Mouse (Mus musculus): ENCODE measurements at regions not wholly inside any gene's neighbourhood (a gene's known extent, or its start where the extent isn't known, plus 50 kb on each side); places are given as distances from the start of the nearest gene placed in this dataset.

- Histone ChIP-seq H3K4me3 (ENCODE audit: insufficient read depth in 1 of 2, low read depth in 1 of 2, low read length in 2 of 2, poor library complexity in 1 of 2, severe bottlenecking in 1 of 2) (no peak overlapping the region), H3K9ac (ENCODE audit: insufficient read depth, low read depth, low read length, poor library complexity, severe bottlenecking) (no peak overlapping the region), H3K4me1 (ENCODE audit: control insufficient read depth in 2 of 2, insufficient read depth in 2 of 2, low read length in 2 of 2, poor library complexity in 1 of 2) (no peaks in the 10 kb centered on the region), H3K9me3 (ENCODE audit: control insufficient read depth, insufficient read depth, low read depth, low read length) (no peaks in the 10 kb centered on the region), H3K36me3 (ENCODE audit: control insufficient read depth, insufficient read depth, low read length, poor library complexity, severe bottlenecking) (no peaks in the 10 kb centered on the region), H3K27ac (ENCODE audit: insufficient read depth, low read depth, low read length, poor library complexity, severe bottlenecking) (no peak overlapping the region)
- DNase-seq (ENCODE audit: low read depth, low spot score): no peak
- TF ChIP-seq ZC3H11A (IDR thresholded peaks at IDR 0.05; ENCODE audit: borderline replicate concordance, low read depth, low read length) (no peak), ZNF384 (IDR thresholded peaks at IDR 0.05; ENCODE audit: low read depth, low read length) (no peak), CHD2 (IDR thresholded peaks at IDR 0.05; ENCODE audit: low read depth, low read length) (no peak), MAFK (IDR thresholded peaks at IDR 0.05; ENCODE audit: insufficient read depth, low read depth, low read length) (no peak), HCFC1 (IDR thresholded peaks at IDR 0.05; ENCODE audit: borderline replicate concordance, insufficient read depth, low read length) (no peak)
- in situ Hi-C loops (cut with MboI; ENCODE audit: low sequenced_read_pairs in 2 of 2, unreplicated experiment in 2 of 2): no loop called here
These were observed 421.9 kb upstream of the Gm10131 start for GRCm38 (mm10) chr8:34533421-34533820.

GRCm38 (mm10) chr8:34530896-34531679 lies 419.6 kb upstream of the Gm10131 start:
- in situ Hi-C loops (cut with MboI; ENCODE audit: low sequenced_read_pairs in 2 of 2, unreplicated experiment in 2 of 2): no loop called here
- DNase-seq (ENCODE audit: low read depth, low spot score): no peak

GRCm38 (mm10) chr8:34530046-34530445 lies 418.5 kb upstream of the Gm10131 start:
- Histone ChIP-seq H3K27ac (ENCODE audit: insufficient read depth, low read depth, low read length, poor library complexity, severe bottlenecking) (no peak overlapping the region), H3K9me3 (ENCODE audit: control insufficient read depth, insufficient read depth, low read depth, low read length) (no peaks in the 10 kb centered on the region), H3K4me3 (ENCODE audit: insufficient read depth in 1 of 2, low read depth in 1 of 2, low read length in 2 of 2, poor library complexity in 1 of 2, severe bottlenecking in 1 of 2) (no peak overlapping the region), H3K4me1 (ENCODE audit: control insufficient read depth in 2 of 2, insufficient read depth in 2 of 2, low read length in 2 of 2, poor library complexity in 1 of 2) (no peaks in the 10 kb centered on the region), H3K36me3 (ENCODE audit: control insufficient read depth, insufficient read depth, low read length, poor library complexity, severe bottlenecking) (no peaks in the 10 kb centered on the region), H3K9ac (ENCODE audit: insufficient read depth, low read depth, low read length, poor library complexity, severe bottlenecking) (no peak overlapping the region)
- in situ Hi-C loops (cut with MboI; ENCODE audit: low sequenced_read_pairs in 2 of 2, unreplicated experiment in 2 of 2): no loop called here
- no peak for TF ChIP-seq CHD2 (IDR thresholded peaks at IDR 0.05; ENCODE audit: low read depth, low read length)
- TF ChIP-seq HCFC1 (IDR thresholded peaks at IDR 0.05; ENCODE audit: borderline replicate concordance, insufficient read depth, low read length): no peak
- TF ChIP-seq ZNF384 (IDR thresholded peaks at IDR 0.05; ENCODE audit: low read depth, low read length): no peak
- TF ChIP-seq ZC3H11A (IDR thresholded peaks at IDR 0.05; ENCODE audit: borderline replicate concordance, low read depth, low read length): no peak
- TF ChIP-seq MAFK (IDR thresholded peaks at IDR 0.05; ENCODE audit: insufficient read depth, low read depth, low read length): no peak
- no peak for DNase-seq (ENCODE audit: low read depth, low spot score)

More at GRCm38 (mm10) chr8:34530896-34531679, 419.6 kb upstream of the Gm10131 start:
- Histone ChIP-seq H3K4me1 (ENCODE audit: control insufficient read depth in 2 of 2, insufficient read depth in 2 of 2, low read length in 2 of 2, poor library complexity in 1 of 2) (no peaks in the 10 kb centered on the region), H3K4me3 (ENCODE audit: insufficient read depth in 1 of 2, low read depth in 1 of 2, low read length in 2 of 2, poor library complexity in 1 of 2, severe bottlenecking in 1 of 2) (no peak overlapping the region), H3K36me3 (ENCODE audit: control insufficient read depth, insufficient read depth, low read length, poor library complexity, severe bottlenecking) (no peaks in the 10 kb centered on the region), H3K27ac (ENCODE audit: insufficient read depth, low read depth, low read length, poor library complexity, severe bottlenecking) (no peak overlapping the region), H3K9ac (ENCODE audit: insufficient read depth, low read depth, low read length, poor library complexity, severe bottlenecking) (no peak overlapping the region), H3K9me3 (ENCODE audit: control insufficient read depth, insufficient read depth, low read depth, low read length) (no peaks in the 10 kb centered on the region)
- TF ChIP-seq MAFK (IDR thresholded peaks at IDR 0.05; ENCODE audit: insufficient read depth, low read depth, low read length) (no peak), HCFC1 (IDR thresholded peaks at IDR 0.05; ENCODE audit: borderline replicate concordance, insufficient read depth, low read length) (no peak), ZC3H11A (IDR thresholded peaks at IDR 0.05; ENCODE audit: borderline replicate concordance, low read depth, low read length) (no peak), ZNF384 (IDR thresholded peaks at IDR 0.05; ENCODE audit: low read depth, low read length) (no peak), CHD2 (IDR thresholded peaks at IDR 0.05; ENCODE audit: low read depth, low read length) (no peak)

GRCm38 (mm10) chr8:34529452-34529851 lies 417.9 kb upstream of the Gm10131 start:
- no peak for TF ChIP-seq ZC3H11A (IDR thresholded peaks at IDR 0.05; ENCODE audit: borderline replicate concordance, low read depth, low read length)
- no peak for TF ChIP-seq ZNF384 (IDR thresholded peaks at IDR 0.05; ENCODE audit: low read depth, low read length)
- TF ChIP-seq HCFC1 (IDR thresholded peaks at IDR 0.05; ENCODE audit: borderline replicate concordance, insufficient read depth, low read length): no peak
- no peak for TF ChIP-seq MAFK (IDR thresholded peaks at IDR 0.05; ENCODE audit: insufficient read depth, low read depth, low read length)
- no peak for TF ChIP-seq CHD2 (IDR thresholded peaks at IDR 0.05; ENCODE audit: low read depth, low read length)
- no peaks in the 10 kb centered on the region for H3K9me3 ChIP-seq (ENCODE audit: control insufficient read depth, insufficient read depth, low read depth, low read length)
- DNase-seq (ENCODE audit: low read depth, low spot score): no peak
- no peak overlapping the region for H3K4me3 ChIP-seq (ENCODE audit: insufficient read depth in 1 of 2, low read depth in 1 of 2, low read length in 2 of 2, poor library complexity in 1 of 2, severe bottlenecking in 1 of 2)
- H3K9ac ChIP-seq (ENCODE audit: insufficient read depth, low read depth, low read length, poor library complexity, severe bottlenecking): no peak overlapping the region
- no peaks in the 10 kb centered on the region for H3K4me1 ChIP-seq (ENCODE audit: control insufficient read depth in 2 of 2, insufficient read depth in 2 of 2, low read length in 2 of 2, poor library complexity in 1 of 2)
- no peak overlapping the region for H3K27ac ChIP-seq (ENCODE audit: insufficient read depth, low read depth, low read length, poor library complexity, severe bottlenecking)
- in situ Hi-C loops (cut with MboI; ENCODE audit: low sequenced_read_pairs in 2 of 2, unreplicated experiment in 2 of 2): no loop called here
- H3K36me3 ChIP-seq (ENCODE audit: control insufficient read depth, insufficient read depth, low read length, poor library complexity, severe bottlenecking): no peaks in the 10 kb centered on the region

Measured in ES-E14 (cell line).